Mouse (Mus musculus) G1E (cell line): ENCODE results near the gene Hist1h2ai.

Experiments
- CTCF ChIP-seq: IDR thresholded peaks from 2 replicates; pipeline ENCODE4 v1.5.1; 2012; ENCODE audit warnings: low read depth, low read length, inconsistent platforms, mixed read lengths
- GATA1 ChIP-seq: IDR thresholded peaks from 2 replicates; pipeline ENCODE4 v1.6.1; 2012; ENCODE audit warnings: borderline replicate concordance, low read length, inconsistent platforms, mixed read lengths
- POLR2AphosphoS5 ChIP-seq: IDR thresholded peaks from 2 replicates; pipeline ENCODE4 v1.6.1; 2012; ENCODE audit warnings: low read depth, low read length, inconsistent platforms; ENCODE audit not compliant: insufficient replicate concordance
- TAL1 ChIP-seq: conservative IDR thresholded peaks from 2 replicates; pipeline ENCODE4 v1.6.1; 2012; ENCODE audit warnings: low read depth, low read length, inconsistent platforms, mixed read lengths

DNA sequence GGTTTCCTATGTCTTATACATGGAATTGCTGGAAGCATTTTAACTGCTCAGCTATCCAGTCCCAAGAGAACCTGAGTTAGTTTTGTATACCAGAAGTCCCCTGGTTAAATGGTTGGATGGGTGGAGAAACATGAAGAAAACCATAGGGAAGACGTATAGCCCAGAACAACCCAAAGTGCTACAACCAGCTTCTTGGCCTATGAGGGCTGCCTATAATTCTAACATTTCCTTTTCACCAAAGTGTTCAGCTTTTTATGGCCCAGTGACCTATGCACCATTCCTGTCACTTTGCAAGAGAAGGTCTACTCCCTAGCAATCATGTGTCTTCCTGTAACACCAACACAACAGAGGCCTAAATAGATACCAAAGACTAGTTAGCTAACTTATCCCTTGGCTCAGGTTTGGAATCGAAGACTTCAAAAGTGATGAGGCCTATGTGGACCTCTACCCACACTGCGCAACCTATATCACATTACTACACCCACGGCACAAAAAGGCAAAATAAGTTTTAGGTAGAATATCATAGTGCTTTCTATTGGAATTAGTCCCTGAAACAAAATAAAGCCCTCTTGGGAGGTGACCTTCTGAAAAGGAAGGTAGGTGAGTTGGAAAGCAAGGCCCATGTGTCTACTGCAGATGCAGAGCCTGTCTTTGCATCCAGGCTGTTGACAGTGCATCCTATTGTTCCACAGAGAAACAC lies 2.3 kb downstream of the Hist1h2ai start:
- no peak for TF ChIP-seq CTCF
- no peak for TF ChIP-seq GATA1
- TF ChIP-seq TAL1: no peak
- TF ChIP-seq POLR2AphosphoS5: peak; percentile 96; the same call in 1 of the 2 replicates
